Mouse (Mus musculus) ZHBTc4 (cell line): ENCODE measurements around the gene Casq2.

ENCODE experiments used
- DNase-seq: peaks from one replicate; pipeline ENCODE4 v3.0.0-alpha.2; 2011; ENCODE audit warnings: low read depth, low spot score

The Casq2 gene

GRCm38 (mm10) chr3:102193488-102194290 is 107.5 kb downstream of the Casq2 start:
- DNase-seq = peak; percentile 43

- DNase-seq = peak; percentile 40
Measured at GRCm38 (mm10) chr3:102194291-102195051, 108.3 kb downstream of the Casq2 start.

GRCm38 (mm10) chr3:102195762-102196161 is 109.5 kb downstream of the Casq2 start:
- DNase-seq = no peak
